Mouse (Mus musculus) embryonic facial prominence, embryonic 12.5 days (tissue): ENCODE data around the gene Wnk2. TPM values are rescaled to one million over a fixed set of nuclear protein-coding genes. Genes with fewer than 3 reads are reported as not detected.

ENCODE experiments used
- ATAC-seq: fragments of 200-750 bp; cut with Nextera tagmentation; 2 replicates; pipeline ENCODE4 v1.8.0; 2017; ENCODE audit not compliant: insufficient number of reproducible peaks, insufficient read depth, low FRiP score, low TSS enrichment
- H3K27ac ChIP-seq: fragments of 300-500 bp; sonication (generic); 2 replicates; pipeline ENCODE4 v1.5.1; 2016; ENCODE audit warnings: mild to moderate bottlenecking
- H3K27me3 ChIP-seq: fragments of 300-500 bp; sonication (generic); 2 replicates; pipeline ENCODE4 v1.6.1; 2016; ENCODE audit warnings: mild to moderate bottlenecking, moderate library complexity
- H3K36me3 ChIP-seq: fragments of 300-500 bp; sonication (generic); 2 replicates; pipeline ENCODE4 v1.6.1; 2016; ENCODE audit warnings: mild to moderate bottlenecking
- H3K4me1 ChIP-seq: fragments of 300-500 bp; sonication (generic); 2 replicates; pipeline ENCODE4 v1.6.1; 2016
- H3K4me2 ChIP-seq: fragments of 300-500 bp; sonication (generic); replicated peaks from 2 replicates; pipeline ENCODE4 v1.6.1; 2016; ENCODE audit warnings: mild to moderate bottlenecking, moderate library complexity
- H3K4me3 ChIP-seq: fragments of 300-500 bp; sonication (generic); 2 replicates; pipeline ENCODE4 v1.5.1; 2016; ENCODE audit warnings: mild to moderate bottlenecking
- H3K9ac ChIP-seq: fragments of 300-500 bp; sonication (generic); 2 replicates; pipeline ENCODE4 v1.6.1; 2016; ENCODE audit warnings: mild to moderate bottlenecking, moderate library complexity
- H3K9me3 ChIP-seq: fragments of 300-500 bp; sonication (generic); 2 replicates; pipeline ENCODE4 v1.6.1; 2016; ENCODE audit warnings: mild to moderate bottlenecking, moderate library complexity
- WGBS: fragments of 180-500 bp; shearing (Covaris S2); methylation state at CpG from one replicate; pipeline ENCODE4 v1.1.7; 2016; 5-methylcytosine and 5-hydroxymethylcytosine counted together
- polyA plus RNA-seq: library from polyadenylated mRNA; unstranded; fragments of >200 nt; fragmentation: Nextera tagmentation; extraction: Ambion mirVana; gene quantifications from 2 replicates; pipeline ENCODE4 v1.2.1, GENCODE M21; 2016

The Wnk2 gene
- polyA plus RNA-seq, 1 experiment from 2014 or later, result 3.0 TPM

- no peak overlapping the region for H3K9ac ChIP-seq
- H3K27me3 ChIP-seq, result no peaks in the 10 kb centered on the region
- no peak overlapping the region for H3K27ac ChIP-seq
Measured at GRCm38 (mm10) chr13:49131946-49132687, 15.7 kb downstream of the Wnk2 start.

GRCm38 (mm10) chr13:49131342-49131855 is 16.4 kb downstream of the Wnk2 start:
- Histone ChIP-seq H3K9me3 (no peaks in the 10 kb centered on the region), H3K4me2 (no peak overlapping the region)
- 74% methylated on average over 4 of the region's 4 CpGs for WGBS

More at GRCm38 (mm10) chr13:49131946-49132687, 15.7 kb downstream of the Wnk2 start:
- ATAC-seq, result no peak
- no peaks in the 10 kb centered on the region for H3K9me3 ChIP-seq
- WGBS, result 67% methylated on average over 7 of the region's 7 CpGs
- H3K36me3 ChIP-seq, result no peaks in the 10 kb centered on the region
- no peak overlapping the region for H3K4me2 ChIP-seq
- H3K4me3 ChIP-seq, result no peak overlapping the region
- peaks cover 24% of the 10 kb centered on the region; the same call in 1 of the 2 replicates for H3K4me1 ChIP-seq

GRCm38 (mm10) chr13:49129845-49130244 is 18.0 kb downstream of the Wnk2 start:
- Histone ChIP-seq H3K9me3 (no peaks in the 10 kb centered on the region), H3K27ac (no peak overlapping the region), H3K4me3 (no peak overlapping the region), H3K4me1 (peaks cover 24% of the 10 kb centered on the region; the same call in 1 of the 2 replicates), H3K36me3 (no peaks in the 10 kb centered on the region), H3K9ac (no peak overlapping the region), H3K4me2 (no peak overlapping the region), H3K27me3 (no peaks in the 10 kb centered on the region)
- no peak for ATAC-seq
- WGBS, result 16% methylated on average over 4 of the region's 4 CpGs

More at GRCm38 (mm10) chr13:49131342-49131855, 16.4 kb downstream of the Wnk2 start:
- Histone ChIP-seq H3K4me1 (peaks cover 24% of the 10 kb centered on the region; the same call in 1 of the 2 replicates), H3K27ac (no peak overlapping the region), H3K27me3 (no peaks in the 10 kb centered on the region), H3K9ac (no peak overlapping the region), H3K4me3 (no peak overlapping the region), H3K36me3 (no peaks in the 10 kb centered on the region)
- no peak for ATAC-seq

GRCm38 (mm10) chr13:49129154-49129553 is 18.7 kb downstream of the Wnk2 start:
- no peak for ATAC-seq
- H3K9ac ChIP-seq, result no peak overlapping the region

GRCm38 (mm10) chr13:49127844-49128631 is 19.8 kb downstream of the Wnk2 start:
- H3K4me2 ChIP-seq, result peak overlapping the region; percentile 18; the same call in 1 of the 2 replicates
- H3K27ac ChIP-seq, result peak overlapping the region; percentile 24; the same call in 1 of the 2 replicates
- no peaks in the 10 kb centered on the region for H3K9me3 ChIP-seq
- 42% methylated on average over 15 of the region's 15 CpGs for WGBS
- ATAC-seq, result no peak
- H3K4me3 ChIP-seq, result no peak overlapping the region
- no peaks in the 10 kb centered on the region for H3K27me3 ChIP-seq
- H3K4me1 ChIP-seq, result peaks cover 24% of the 10 kb centered on the region; the same call in 1 of the 2 replicates
- H3K9ac ChIP-seq, result no peak overlapping the region
- H3K36me3 ChIP-seq, result no peaks in the 10 kb centered on the region

More at GRCm38 (mm10) chr13:49129154-49129553, 18.7 kb downstream of the Wnk2 start:
- no peaks in the 10 kb centered on the region for H3K9me3 ChIP-seq
- H3K27ac ChIP-seq, result no peak overlapping the region
- peaks cover 24% of the 10 kb centered on the region; the same call in 1 of the 2 replicates for H3K4me1 ChIP-seq
- H3K36me3 ChIP-seq, result no peaks in the 10 kb centered on the region
- no peak overlapping the region for H3K4me2 ChIP-seq
- H3K4me3 ChIP-seq, result no peak overlapping the region
- H3K27me3 ChIP-seq, result no peaks in the 10 kb centered on the region
- 91% methylated on average over 1 of the region's 1 CpGs for WGBS

DNA sequence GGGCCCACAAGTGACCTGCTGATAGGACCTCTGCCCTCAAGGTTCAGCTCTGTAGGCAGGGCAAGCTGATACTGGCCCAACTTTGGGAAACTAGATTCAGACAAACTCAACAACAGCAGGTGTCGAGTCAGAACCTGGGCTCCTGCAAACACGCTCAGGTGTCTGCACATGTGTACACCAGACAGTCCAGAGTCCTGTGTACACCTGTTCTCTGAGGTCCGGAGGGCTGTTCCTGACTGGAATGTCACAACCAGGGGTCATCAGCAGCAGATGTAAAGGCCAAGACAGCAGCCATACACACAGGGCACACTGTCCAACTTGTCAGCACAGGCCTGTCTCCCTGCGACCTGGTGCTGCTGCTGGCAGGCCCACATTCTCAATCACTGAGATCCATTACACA is 25.7 kb downstream of the Wnk2 start:
- 76% methylated on average over 4 of the region's 4 CpGs for WGBS
- H3K27ac ChIP-seq, result no peak overlapping the region
- no peak overlapping the region for H3K4me2 ChIP-seq
- no peaks in the 10 kb centered on the region for H3K9me3 ChIP-seq
- no peak overlapping the region for H3K4me3 ChIP-seq
- H3K36me3 ChIP-seq, result no peaks in the 10 kb centered on the region
- H3K27me3 ChIP-seq, result no peaks in the 10 kb centered on the region
- H3K9ac ChIP-seq, result no peak overlapping the region
- no peak for ATAC-seq
- H3K4me1 ChIP-seq, result 0 out of 2 replicates have a peak, but pooled peaks cover 10% of the 10 kb centered on the region

GRCm38 (mm10) chr13:49117563-49117962 is 30.3 kb downstream of the Wnk2 start:
- Histone ChIP-seq H3K36me3 (no peaks in the 10 kb centered on the region), H3K4me1 (0 out of 2 replicates have a peak, but pooled peaks cover 10% of the 10 kb centered on the region), H3K4me3 (no peak overlapping the region), H3K27ac (no peak overlapping the region), H3K9ac (no peak overlapping the region), H3K9me3 (no peaks in the 10 kb centered on the region), H3K4me2 (no peak overlapping the region), H3K27me3 (no peaks in the 10 kb centered on the region)
- 85% methylated on average over 8 of the region's 8 CpGs for WGBS
- ATAC-seq, result no peak

DNA sequence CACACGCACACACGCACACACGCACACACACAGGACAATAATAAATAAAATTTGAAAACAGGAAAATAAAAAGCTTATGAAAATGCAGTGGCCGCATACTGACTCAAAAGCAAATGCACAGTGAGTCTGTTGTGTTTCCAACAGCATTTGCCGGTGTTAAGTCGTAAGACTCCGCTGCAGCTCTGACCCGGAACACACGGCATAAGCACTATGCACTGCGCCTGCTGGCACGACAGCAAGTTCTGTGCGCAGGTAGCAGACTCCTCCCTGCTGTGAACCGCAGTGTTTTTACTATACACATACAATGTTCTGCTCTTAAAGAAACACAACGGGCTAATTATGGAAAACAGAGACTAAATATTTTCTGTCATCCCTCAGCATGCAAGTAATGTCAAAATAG is 32.9 kb downstream of the Wnk2 start:
- Histone ChIP-seq H3K27ac (no peak overlapping the region), H3K4me3 (no peak overlapping the region), H3K36me3 (no peaks in the 10 kb centered on the region), H3K9ac (no peak overlapping the region), H3K27me3 (no peaks in the 10 kb centered on the region), H3K9me3 (no peaks in the 10 kb centered on the region), H3K4me1 (no peaks in the 10 kb centered on the region), H3K4me2 (no peak overlapping the region)
- ATAC-seq, result no peak
- 86% methylated on average over 14 of the region's 14 CpGs for WGBS

GRCm38 (mm10) chr13:49114116-49114515 is 33.7 kb downstream of the Wnk2 start:
- Histone ChIP-seq H3K9me3 (no peaks in the 10 kb centered on the region), H3K27me3 (no peaks in the 10 kb centered on the region), H3K27ac (no peak overlapping the region), H3K4me1 (no peaks in the 10 kb centered on the region), H3K4me3 (no peak overlapping the region), H3K4me2 (no peak overlapping the region), H3K9ac (no peak overlapping the region), H3K36me3 (no peaks in the 10 kb centered on the region)
- no peak for ATAC-seq
- WGBS, result 54% methylated on average over 4 of the region's 4 CpGs

DNA sequence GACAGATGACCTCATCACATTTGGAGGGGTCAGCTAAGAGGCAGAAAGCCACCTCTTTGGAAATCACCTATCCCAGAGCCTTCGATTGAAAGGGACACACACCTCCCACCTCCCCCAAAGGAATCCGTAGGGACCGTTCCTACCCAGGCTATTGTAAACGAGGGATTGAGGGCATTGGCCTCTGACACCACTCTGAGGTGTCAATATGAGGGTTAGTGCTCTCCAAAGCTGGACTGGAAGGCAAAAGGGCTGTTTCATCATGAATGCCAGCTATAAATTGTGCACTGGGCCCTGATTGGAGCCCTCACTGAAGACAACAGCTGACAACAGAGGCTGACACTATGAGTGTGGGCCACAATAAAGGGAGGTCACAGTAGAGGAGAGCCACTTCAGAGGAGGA is 34.5 kb downstream of the Wnk2 start:
- no peak for ATAC-seq
- WGBS, result 78% methylated on average over 4 of the region's 4 CpGs
- Histone ChIP-seq H3K9me3 (no peaks in the 10 kb centered on the region), H3K4me3 (no peak overlapping the region), H3K36me3 (no peaks in the 10 kb centered on the region), H3K9ac (no peak overlapping the region), H3K27me3 (no peaks in the 10 kb centered on the region), H3K4me2 (no peak overlapping the region), H3K27ac (no peak overlapping the region), H3K4me1 (no peaks in the 10 kb centered on the region)

DNA sequence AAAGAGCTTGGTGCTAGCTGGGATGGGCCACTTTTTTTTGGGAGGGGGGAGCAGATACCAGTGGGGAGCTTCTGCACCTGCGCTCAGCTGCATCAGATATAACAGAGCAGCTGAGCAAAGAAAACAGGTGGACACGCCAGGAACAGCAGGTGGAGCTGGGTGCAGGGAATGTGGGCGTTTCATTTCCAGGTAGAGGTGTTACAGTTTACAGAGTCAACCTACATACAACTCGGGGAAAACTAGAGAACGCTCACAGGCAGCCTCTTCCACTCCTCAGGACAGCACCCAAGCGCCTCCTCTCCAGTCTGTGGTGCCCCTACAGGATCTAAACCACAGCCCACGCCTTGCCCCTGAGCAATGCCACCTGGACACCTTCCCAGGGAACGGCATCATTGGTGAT is 35.2 kb downstream of the Wnk2 start:
- Histone ChIP-seq H3K27me3 (no peaks in the 10 kb centered on the region), H3K4me2 (no peak overlapping the region), H3K4me1 (no peaks in the 10 kb centered on the region), H3K27ac (no peak overlapping the region), H3K9me3 (no peaks in the 10 kb centered on the region), H3K36me3 (no peaks in the 10 kb centered on the region), H3K4me3 (no peak overlapping the region), H3K9ac (no peak overlapping the region)
- ATAC-seq, result no peak
- WGBS, result 82% methylated on average over 8 of the region's 8 CpGs
